Mouse (Mus musculus): ENCODE results near the gene 4933424G06Rik. TPM values are rescaled to one million over a fixed set of nuclear protein-coding genes. Genes with fewer than 3 reads are reported as not detected.
"Not testable (repeated sequence)": the region's sequence is repeated elsewhere in the genome, so short reads cannot be mapped to it uniquely, and the experiment has no call there.

4933424G06Rik gene
- 0.10 and 0.14 TPM in 2 replicates for polyA plus RNA-seq (2012; rRNA removed)

- peak; percentile 94 for DNase-seq (ENCODE audit: low spot score)
Measured at GRCm38 (mm10) chr1:36709854-36710280, at the start of gene 4933424G06Rik. TSS of gene 4933424G06Rik (plus strand) at chr1:36710149.

DNA sequence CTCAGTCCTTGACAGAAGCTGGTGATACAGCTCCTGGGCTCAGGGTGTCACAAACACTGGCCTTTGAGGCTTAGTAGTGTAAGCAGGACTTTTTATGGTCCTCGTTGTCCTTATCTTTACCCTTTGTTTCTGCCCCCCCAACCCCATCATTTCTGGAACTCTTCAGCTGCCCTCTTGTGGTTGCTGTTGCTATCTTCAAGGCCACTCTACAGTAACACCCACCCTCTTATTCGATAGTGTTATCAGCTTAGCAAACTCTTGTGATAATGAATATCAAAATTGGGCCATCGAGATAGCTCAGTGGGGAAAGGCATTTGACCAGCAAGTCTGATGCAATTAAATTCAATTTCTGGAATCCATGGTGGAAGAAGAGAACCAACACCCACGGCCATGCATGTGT lies 45.5 kb upstream of the 4933424G06Rik start:
- no peak for DNase-seq (ENCODE audit: low spot score)

- DNase-seq (ENCODE audit: low spot score): no peak
Measured at GRCm38 (mm10) chr1:36665165-36665723, 44.7 kb upstream of the 4933424G06Rik start.

DNA sequence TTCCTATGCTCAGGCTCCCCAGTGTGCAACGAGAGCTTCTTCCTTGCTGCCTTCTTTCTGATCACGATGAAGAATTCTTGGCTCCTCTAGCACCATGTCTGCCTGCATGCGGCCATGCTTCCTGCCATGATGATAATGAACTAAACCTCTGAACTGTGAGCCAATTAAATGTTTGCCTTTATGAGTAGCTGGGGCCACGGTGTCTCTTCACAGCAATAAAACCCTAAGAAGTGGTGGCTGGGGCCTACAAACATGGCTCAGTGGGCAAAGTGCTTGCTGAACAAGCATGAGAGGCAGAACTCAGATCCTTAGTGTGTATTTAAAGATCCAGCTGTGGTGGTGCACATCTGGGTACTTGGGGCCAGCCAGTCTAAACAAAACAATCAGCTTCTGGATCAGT lies 44.0 kb upstream of the 4933424G06Rik start:
- no peak for DNase-seq (ENCODE audit: low spot score)

- DNase-seq (ENCODE audit: low spot score): not testable (repeated sequence)
Measured at GRCm38 (mm10) chr1:36668007-36668406, 41.9 kb upstream of the 4933424G06Rik start.

DNA sequence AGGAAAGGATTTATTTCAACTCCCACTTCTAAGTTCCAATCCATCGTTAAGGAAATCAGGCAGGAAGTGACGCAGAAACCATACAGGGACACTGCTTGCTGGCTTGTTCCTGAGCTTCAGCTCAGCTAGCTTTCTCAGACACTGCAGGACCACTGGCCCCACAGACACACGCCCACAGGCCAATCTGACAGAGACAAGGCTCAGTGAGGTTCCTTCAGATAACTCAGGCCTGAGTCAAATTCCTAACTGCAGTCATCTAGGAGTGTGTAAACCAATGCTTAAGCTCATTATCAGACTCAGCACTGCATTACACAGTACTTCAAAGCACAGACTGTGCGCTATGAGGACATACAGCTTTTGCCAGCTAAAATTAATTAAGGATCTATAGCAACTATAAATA lies 39.7 kb upstream of the 4933424G06Rik start:
- DNase-seq (ENCODE audit: low spot score): no peak

DNA sequence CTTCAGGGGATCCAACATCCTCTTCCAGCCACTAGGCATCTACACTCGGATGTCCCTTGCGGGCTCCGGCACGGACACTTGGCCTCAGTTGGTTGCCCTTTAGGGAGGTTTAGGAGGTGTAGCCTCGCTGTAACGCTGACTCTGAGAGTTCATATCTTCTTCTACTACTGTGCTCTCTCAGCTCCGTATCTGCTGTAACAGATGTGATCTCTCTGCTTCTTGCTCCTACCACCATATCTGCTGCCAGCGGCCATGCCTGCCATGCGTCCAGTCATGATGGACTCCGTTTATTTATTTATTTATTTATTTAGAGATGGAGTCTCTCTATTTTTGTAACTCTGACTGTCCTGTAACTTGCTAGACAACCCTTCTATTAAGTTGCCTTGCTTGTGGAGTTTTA lies 38.7 kb upstream of the 4933424G06Rik start:
- no peak for DNase-seq (ENCODE audit: low spot score)

- DNase-seq (ENCODE audit: low spot score): no peak
Measured at GRCm38 (mm10) chr1:36672648-36673350, 37.1 kb upstream of the 4933424G06Rik start.

DNA sequence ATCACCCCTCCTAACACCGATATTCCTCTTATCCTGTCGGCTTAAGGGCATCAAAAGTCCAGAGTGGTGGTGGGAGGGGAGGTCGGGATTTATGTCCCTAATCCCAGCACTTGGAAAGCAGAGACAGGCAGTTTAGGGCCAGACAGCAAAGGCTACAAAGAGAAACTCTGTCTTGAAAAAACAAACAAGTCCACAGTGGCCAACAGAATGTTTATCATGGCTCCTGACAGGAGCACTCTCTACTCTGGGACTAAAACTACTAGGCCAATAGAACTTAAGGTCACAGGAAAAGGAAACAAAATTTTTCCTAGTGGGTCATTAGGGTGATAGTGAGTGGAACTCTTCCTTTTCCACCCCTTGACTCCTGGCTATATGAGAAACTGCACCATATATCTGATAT lies 35.0 kb upstream of the 4933424G06Rik start:
- DNase-seq (ENCODE audit: low spot score): no peak

- DNase-seq (ENCODE audit: low spot score): no peak
Measured at GRCm38 (mm10) chr1:36680893-36681292, 29.1 kb upstream of the 4933424G06Rik start.

- no peak for DNase-seq (ENCODE audit: low spot score)
Measured at GRCm38 (mm10) chr1:36682620-36683355, 27.2 kb upstream of the 4933424G06Rik start, which contains the start of gene Fam178b. TSS of gene Fam178b (minus strand) at chr1:36683183.

GRCm38 (mm10) chr1:36683810-36684467 lies 26.0 kb upstream of the 4933424G06Rik start:
- peak; percentile 44 for DNase-seq (ENCODE audit: low spot score)

GRCm38 (mm10) chr1:36690671-36691235 lies 19.2 kb upstream of the 4933424G06Rik start:
- DNase-seq (ENCODE audit: low spot score): no peak

DNA sequence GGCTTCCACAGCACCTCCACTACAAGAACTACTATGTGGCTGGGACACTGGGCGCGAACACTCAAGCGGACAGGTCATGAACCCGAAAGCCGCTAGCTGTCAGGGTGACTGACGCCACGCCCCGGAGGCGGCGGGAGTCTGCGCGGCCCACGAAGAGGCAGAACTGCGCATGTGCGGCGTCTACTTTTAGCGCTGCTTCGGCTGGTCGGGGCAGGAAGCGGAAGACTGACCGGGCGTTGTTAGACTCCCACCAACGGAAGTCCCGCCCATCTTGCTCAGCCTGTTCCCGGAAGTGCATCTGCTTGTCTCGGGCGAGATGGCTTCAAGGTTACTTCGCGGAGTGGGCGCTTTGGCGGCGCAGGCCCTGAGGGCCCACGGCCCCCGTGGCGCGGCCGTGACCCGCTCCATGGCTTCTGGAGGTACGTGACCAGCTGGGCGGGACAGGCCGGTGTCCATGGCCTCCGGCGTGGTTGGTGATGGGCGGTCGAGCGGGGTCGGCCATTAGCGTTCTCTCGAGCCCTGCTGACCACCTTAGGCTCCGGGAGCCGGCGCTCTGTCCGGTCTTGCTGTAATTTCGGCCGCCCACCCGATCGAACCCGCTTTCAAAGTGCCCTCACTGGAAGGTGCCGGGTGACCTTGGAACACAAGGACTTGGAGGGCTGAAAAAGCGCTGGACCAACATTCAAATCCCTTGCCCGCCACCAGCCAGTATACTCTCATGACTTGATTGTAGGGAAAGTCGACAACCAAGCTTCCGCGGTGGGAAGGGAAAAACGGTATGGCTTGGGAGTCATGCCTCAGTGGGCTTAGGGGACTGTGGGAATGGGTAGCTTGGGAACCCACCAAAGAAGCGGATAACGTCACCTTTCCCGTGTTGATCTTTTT lies 18.4 kb upstream of the 4933424G06Rik start, which contains the start of gene Cox5b:
Cox5b (plus strand) TSS at position 179 of the 885 bp plus-strand sequence.
- peak; percentile 86 for DNase-seq (ENCODE audit: low spot score)

DNA sequence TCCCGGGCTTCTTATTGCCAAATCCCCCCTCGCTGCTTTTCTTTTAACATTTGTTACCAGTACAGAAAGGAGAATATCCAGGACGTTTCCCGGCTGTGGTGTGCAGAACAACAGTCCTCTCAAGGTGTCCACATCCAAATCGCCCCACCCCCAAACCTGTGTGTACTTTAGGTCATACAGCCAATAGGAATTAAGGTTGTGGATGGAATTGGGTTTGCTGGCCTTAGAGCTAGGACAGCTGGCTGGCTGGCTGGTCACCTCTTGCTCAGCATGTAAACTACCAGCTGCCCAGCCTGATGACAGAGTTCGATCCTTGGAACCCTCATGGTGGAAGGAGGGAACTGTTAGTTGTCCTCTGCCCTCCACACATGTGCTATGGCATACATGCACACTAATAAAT lies 15.1 kb upstream of the 4933424G06Rik start:
- no peak for DNase-seq (ENCODE audit: low spot score)

DNA sequence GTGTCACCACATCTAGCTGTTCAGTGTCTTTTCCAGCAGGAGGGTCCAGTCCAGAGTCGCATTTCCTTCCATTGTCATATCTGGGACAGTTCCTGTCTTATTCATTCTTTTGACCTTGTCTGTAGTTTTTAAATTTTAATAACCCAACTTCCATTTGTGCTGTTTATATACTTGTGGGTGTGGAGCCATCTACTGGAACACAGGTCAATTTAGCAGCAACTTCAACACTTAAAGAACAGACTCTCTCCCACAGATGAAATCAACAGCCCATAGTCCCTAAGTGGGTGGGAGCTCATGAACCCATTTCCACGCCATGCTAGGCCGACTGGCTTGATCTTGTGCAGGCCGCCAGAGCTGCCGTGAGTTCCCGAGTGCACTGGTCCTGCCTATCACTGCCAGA lies 13.5 kb upstream of the 4933424G06Rik start:
- DNase-seq (ENCODE audit: low spot score): no peak

DNA sequence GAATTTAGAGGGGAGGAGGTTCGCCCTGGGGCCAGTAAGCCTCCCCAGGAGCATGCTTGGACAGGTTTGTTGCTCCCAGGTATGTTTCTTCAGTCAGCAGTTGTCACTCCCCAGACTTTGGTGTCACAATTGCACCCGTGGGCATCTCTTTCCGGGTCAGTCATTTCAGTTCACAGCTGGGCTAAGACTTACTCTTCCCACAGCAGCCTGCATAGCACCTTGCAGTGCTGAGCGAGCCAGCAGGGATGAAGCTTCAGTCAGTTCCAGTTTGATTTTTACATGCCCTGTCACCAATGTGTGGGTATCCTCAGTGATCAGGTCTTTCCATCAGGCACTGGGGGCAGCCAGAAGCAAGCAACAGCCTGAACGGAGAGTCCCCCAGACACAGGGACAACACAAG lies 12.9 kb upstream of the 4933424G06Rik start:
- DNase-seq (ENCODE audit: low spot score): no peak

- no peak for DNase-seq (ENCODE audit: low spot score)
Measured at GRCm38 (mm10) chr1:36707166-36707565, 2.8 kb upstream of the 4933424G06Rik start.

DNA sequence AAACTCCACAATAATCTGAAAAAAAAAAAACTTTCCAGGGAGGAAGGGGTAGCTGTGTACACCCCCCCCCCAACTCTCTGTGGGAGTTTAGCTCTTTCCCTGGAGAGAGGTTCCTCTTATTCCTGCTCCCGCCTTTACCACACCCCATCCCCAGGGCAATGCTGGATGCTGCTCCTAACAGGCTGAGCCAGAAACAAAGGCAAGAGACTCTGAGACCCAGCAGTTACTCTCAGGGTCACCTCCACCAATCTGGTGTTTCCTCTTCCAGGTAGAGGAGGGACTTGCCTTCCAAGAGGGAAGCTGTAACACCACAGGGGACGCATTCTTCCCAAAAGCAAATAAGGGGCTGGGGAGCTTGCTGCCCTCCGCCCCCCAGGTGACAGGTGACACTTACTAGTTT lies 2.2 kb upstream of the 4933424G06Rik start:
- no peak for DNase-seq (ENCODE audit: low spot score)

GRCm38 (mm10) chr1:36708626-36709025 lies 1.3 kb upstream of the 4933424G06Rik start:
- no peak for DNase-seq (ENCODE audit: low spot score)
